Mouse (Mus musculus): ENCODE data around the gene Vps13d.
A peak's percentile ranks its signal among the peaks of the same experiment; 100 is the strongest.

Vps13d gene

DNA sequence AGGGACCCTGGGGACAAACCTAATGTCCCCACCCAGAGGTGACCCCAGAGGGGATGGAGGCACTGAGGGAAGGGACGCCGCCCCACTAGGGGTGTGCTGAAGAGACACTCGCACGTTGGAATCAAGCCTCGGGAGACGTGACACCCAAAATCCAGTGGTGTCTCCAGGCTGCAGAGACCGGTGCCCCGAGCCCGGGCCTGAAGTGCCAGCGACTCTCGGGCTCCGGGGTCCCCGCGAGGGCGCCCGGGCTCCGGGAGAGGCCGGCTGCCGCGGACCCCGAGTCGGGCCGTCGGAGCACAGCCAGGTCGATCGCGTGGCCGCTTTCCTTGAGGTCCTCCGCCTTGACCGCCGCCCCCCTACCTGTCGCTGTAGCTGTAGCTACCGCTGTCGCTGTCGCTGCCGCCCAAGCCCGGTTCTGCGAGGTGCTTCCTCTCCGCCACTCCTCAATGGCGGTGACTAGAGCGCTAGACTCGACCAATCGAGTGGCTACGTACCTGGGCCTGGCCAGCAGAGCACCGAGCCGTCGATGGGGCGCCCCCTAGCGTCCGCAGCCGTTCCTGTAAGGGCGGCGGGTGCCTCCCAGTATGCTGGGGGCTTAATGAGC lies at the start of gene Vps13d:
Gene Vps13d (minus strand): TSS at position 447 of the 604 bp plus-strand sequence.
- DNase-seq (ENCODE audit: low spot score) = peak; percentile 95

DNA sequence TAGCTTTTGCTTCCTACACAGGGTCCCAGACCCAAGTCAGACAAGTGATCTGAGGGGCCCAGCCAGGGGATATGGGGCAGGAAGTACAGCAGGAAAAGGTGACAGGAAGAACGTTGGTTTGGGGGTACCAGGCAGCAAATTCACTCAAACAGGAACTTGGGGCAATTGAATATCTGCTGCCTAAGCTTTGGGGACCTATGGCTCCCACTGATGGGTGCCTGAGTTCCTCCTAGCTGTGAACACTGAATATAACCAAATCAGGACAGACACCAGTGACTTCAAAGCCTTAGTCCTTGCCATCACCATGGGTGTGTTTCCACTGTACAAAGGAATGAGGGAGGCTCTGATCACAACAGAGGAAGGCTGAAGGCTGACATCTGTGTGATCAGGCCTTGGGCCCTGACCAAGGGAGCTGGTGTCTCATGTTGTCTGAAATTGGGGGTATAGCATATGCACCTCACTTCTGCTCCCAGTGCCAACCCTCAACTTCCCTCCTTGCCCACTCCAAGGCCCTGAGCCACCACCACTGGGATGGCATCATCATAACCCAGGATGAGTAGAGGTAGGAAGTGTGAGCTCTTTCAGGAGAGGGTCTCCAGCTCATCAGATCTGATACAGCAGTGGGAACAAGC lies 48.0 kb upstream of the Vps13d start:
- no peak for DNase-seq (ENCODE audit: low spot score)

DNA sequence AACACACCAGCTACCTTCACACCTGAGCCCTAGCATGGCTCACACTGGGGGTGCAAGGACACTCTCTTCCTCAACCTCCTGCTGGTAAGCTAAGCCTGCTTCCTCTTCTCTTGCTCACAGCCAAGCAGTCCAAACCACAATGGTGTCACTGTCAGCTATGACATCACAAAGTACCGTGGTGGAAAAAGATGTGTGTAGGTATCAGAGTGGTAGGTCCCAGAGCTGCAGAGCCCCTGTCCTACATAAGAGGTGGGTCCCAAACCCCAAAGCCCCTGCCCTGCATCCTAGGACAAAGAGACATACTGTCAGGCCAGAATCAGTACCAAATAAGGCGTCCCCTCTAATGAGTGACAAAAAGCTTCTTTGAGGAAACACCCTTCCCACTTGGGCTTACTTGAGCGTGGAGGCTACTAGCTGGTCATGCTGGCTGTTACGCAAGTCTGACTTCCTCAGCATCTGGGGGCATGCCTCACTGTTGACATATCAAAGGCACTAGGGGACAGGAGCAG lies 46.0 kb upstream of the Vps13d start:
- DNase-seq (ENCODE audit: low spot score) = no peak

DNA sequence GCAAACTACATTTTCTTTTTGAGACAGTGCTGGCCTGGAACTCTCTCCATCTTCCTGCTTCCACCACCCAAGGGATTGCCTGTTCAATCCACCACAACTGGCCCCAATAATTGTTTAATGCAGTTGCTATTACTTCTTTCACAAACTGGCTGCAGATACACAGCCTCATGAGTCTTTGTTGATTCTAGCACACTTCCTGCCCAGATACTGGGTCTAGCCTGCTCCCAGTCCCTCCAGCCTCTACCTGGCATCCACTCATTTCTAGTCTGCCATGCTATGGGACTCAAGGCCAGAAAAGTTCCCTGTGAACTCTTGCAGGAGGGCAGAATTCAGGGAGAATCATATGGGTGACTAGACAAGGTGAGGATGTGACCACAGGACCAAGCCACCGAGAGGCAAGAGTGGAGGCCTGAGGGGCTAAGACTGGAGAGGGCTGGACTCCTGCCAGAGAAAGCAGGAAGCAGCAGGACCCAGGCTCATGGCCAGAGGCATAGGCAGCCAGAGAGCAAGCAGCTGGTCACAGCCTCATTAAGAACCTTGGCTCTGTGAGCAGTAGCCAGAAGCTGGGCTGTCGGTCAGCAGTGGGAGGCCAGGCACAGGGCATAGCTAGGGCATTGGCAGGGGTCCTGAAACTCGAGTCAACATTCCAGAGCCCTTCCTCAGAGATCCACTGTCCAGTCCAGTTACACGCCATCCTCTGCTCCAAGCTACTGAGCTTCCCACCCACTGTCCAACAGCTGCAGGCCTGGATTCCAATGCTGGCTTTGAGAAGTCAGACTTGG lies 44.4 kb upstream of the Vps13d start:
- DNase-seq (ENCODE audit: low spot score) = peak; percentile 38

DNA sequence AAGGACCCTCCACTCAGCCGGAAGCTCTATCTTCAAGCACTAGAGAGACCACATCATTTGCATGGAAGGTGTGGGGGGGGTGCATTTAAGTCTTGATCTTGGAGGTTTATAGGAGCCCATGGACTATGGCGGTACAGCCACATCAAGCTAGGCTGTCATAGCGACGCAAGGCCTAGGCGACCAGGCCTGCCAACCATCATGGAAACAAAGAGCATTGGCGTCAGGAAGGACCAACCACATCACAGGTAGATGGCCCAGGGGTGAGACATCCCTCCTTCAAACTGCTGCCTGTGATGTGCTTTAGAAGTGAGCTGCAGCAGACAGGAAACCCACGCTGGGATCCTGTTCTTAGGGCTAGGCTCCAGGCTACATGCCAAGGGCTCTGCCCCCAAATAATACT lies 41.2 kb upstream of the Vps13d start:
- no peak for DNase-seq (ENCODE audit: low spot score)

DNA sequence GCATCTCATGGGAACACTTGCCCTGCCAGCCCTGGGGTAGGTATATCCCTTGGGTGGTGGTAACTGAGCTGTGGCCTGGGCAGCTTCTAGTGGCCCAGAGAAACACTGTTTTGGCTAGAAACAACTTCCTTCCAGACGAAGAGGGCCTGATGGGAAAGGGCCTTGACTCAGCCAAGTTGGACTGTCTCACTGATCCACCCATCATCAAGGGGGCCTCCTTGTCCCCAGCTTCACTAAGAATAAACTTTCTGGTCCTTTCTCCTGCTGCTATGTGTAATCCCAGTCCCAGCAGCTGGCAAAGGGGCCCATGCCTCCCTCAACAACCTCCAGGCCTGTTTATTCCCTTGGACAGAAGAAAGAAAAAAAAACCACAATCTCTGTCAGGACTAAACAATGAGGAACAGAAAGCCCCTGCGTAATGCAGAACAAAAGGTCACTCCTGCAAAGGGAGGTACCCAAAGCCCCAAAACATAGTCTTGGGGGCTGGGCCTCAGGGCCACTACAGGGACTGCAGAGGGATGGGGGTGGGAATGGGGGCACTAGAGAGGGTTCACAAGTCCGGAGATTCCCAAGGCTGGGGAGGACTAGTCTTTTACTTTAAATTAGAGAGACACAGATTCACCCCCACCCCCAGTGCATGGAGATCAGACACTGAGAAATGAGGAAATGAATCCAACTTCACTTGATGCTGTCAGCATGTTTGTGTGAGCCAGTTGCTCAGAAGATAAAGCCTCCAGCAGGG lies 38.9 kb upstream of the Vps13d start:
- no peak for DNase-seq (ENCODE audit: low spot score)

DNA sequence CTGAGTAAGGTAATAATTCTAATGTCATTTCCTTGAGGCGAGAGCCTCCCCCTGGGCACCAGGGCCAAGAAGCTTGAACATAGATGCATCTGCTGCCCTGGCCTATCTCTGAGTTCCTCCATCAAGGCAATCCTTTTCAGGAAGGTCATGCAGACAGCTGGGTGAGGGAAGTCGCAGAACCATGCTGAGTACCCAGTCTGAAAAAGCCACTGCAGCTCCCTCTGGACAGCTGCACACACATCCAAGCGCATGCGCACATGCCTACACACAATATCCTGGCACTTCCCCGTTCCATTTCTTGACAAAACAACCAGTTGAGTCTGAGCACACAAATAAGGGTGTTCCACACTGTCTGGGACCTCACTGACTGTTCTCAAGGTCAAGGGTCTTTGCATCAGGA lies 36.9 kb upstream of the Vps13d start:
- no peak for DNase-seq (ENCODE audit: low spot score)

DNA sequence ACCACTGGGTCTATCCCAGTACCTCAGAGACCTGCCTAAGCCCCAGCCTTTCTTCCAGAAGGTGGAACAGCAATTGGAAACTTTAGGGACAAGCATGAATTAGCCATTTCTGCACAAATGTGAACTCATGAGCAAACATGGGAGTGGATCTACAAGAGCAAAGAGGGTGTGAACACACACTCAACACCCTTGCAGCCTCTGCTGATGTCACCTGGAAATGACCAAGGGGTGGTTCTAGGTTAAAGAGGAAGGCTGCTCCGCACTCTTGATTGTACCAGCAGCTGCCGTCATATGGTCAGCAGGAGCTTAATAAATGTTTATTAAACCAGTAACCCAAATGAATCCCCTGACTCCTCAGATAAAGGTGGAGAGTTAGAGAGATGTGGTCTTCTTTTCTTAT lies 35.8 kb upstream of the Vps13d start:
- no peak for DNase-seq (ENCODE audit: low spot score)

DNA sequence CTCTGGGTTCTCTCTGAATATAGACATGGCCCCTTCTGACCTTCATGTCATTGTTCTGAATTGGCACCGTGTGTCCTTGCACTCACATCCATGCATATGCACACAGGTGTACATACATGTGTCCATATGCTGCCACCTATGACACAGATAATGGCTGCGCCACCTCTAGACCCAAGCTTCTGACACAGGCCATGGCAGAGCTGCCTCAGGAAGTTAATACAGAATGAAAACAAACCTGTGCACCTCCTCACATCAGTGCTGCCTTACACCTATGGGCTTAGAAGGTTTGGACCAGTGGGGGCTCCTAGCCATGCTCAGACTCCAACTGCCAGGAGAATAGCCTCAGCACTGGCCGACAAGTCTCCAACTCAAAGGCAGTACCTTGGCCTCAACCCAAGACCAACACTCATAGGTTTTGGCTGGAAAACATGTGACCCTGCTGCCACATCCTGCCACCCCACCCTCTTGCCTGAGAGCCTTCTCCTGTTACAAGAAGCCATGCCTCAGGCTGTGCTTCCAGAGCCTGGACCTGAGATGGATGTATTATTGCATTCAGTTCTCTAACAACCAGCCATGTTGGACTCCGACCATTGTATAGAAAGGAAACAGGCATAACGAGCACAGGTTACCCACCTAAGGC lies 34.8 kb upstream of the Vps13d start:
- DNase-seq (ENCODE audit: low spot score) = no peak

DNA sequence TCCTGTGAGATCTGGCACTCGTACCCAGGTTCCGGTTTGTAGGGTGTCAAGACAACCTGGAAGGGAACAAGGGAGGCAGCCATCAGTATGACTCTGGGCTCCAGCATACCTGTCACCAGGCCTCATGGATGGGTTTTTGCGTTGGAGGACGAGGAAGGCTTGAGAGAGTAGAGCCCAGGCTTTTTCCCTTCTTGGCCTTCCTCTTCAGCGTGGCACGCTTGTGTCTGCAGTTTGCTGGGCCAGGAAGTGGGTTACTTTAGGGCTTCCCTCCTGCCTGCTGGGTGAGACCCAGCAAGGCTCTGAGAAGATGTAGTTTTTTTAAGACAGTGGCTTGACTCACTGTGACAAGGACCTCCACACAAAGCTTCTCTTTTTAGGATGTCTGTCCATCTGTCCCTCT lies 34.2 kb upstream of the Vps13d start:
- no peak for DNase-seq (ENCODE audit: low spot score)

DNA sequence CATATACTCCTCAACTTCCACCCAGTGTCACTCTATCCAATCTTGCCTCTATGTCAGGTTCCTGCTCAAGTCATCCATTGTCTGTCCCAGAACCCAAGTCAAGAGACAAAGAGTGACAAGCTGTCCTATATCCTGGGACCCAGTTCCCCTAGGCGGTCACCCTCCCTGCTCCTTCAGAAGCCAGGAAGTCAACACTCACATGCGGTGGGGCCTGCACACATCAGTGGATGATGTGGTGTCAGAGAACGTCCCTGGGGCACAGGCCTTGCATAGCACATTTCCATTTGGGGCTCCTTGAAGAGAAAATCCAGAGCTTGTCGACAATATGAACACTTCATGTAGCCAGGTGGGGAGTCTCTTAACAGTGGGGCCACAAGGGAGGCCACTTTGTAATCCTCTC lies 29.8 kb upstream of the Vps13d start:
- DNase-seq (ENCODE audit: low spot score) = no peak

DNA sequence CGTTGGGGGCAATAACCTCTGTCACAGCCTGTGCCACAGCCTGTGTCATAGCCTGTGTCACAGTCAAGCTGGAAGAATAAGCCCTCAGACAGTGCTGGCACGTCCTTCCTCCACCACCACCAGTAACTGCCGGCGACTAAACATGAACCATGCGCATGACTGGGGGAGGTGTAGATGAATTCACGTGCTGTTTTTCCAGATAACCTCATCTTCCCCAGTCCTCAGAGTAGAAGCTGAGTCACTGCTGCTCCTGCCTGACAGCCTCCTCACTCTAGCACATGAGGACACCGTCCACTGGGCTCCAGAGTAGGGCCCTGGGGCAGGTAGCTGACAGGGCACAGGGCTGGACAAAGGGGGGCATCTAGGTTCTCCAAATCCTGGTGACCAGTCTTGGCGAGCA lies 27.3 kb upstream of the Vps13d start:
- DNase-seq (ENCODE audit: low spot score) = peak; percentile 24

DNA sequence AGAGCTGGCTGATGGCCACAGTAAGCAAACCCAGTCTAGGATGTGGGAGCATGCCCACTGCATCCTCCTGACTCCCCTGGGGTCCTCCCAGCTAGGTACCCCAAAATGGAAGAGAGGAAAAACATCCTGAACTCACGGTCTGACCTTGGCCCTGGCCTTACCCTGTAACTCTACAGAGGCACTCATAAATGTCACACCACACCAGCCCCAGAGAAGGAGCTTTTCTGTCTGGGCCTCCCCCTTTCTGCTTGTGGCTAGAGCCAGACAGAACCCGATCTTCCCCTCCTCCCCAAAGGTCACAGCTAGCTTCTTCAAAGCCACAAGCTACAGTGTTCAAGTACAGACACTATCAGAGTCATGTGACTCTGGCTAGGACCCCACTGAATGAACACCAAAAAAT lies 26.6 kb upstream of the Vps13d start:
- no peak for DNase-seq (ENCODE audit: low spot score)

DNA sequence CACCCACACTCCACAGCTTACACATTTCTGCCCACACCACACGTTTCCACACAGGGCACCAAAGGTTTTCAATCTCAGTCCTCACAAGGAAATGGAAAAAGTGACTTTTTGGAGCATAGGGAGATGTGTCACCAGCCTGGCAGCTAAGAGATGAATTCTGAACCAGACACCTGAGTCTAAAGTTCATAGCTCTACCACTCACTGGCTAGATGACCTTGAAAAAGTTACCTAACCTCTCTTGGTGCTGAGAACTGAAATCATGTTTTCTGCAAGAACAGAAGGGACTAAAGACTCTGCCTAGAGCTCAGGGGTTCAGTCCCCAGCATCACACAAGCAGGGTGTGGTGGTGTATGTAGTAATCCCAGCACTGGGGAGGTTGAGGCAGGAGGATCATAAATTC lies 25.2 kb upstream of the Vps13d start:
- DNase-seq (ENCODE audit: low spot score) = no peak

DNA sequence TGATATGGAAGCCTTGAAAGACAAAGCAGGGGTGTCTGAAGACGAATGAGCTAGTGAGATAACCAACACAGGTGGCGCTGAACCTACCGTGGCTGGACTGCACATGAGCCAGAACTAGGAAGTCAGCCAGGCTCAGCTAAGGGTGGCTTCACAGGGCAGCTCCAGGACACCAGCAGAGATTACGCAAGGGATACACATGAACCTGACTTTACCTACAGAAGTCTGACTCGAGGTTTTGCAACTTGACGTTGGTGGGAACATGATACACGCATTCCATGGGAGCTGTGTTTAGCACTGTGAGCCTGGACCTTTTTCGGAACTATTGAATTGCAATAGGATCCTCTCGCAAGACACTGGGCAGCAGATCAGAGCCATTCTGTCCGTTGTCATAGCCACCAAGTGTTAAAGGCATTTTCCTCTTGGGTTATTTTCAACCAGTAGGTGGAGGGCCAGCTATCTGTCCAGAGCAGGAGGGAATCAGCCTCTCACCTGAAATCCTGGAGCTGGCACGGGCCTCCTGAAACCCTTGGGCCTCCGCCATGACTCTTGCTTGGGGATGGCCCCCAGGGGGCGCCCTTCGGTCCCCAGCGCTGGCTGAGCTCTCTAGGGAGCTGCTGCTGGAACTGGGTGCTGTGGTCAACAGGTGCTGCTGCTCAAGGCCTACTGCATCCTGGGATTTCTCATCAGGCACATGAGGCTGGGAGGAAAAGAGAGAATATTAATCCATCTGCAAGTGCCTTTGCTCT lies 24.6 kb upstream of the Vps13d start:
- DNase-seq (ENCODE audit: low spot score) = no peak

DNA sequence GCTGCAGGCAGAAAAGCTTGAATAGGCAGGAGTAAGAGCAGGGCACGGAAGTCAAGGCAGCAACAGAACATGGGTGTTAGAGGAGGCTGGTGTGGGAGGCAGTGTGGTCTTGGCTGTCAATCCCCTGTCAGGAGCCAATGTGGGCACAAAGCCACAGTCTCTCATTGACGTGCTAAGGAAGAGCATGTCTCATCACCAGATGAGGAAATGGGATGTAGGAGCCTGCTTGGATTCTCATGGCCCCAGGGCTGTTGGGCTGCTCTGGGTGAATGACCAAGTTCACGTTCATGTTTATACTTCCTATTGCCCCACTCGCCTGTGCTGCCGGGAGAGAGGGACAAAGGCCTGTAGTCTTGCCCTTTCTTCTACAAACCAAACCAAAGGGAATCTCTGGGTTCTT lies 23.0 kb upstream of the Vps13d start:
- DNase-seq (ENCODE audit: low spot score) = no peak

DNA sequence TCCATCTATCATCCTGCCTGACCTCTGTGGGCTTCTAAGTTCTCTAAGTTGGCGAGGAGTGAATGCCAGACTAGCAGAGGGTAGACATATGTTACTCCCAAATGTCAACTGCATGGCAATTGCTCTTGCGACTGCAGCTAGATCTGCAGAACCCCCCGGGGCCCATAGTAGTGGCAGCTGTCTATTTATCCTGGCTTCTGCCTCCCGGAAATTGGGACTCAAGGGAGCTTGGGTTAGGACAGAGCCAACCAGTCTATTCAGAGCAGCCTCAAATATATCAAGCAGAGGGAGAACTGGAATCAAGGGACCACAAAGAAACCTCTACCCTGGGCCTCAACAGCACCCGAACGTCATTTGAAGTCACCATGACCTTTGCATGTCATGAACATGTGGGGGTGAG lies 22.2 kb upstream of the Vps13d start:
- no peak for DNase-seq (ENCODE audit: low spot score)

DNA sequence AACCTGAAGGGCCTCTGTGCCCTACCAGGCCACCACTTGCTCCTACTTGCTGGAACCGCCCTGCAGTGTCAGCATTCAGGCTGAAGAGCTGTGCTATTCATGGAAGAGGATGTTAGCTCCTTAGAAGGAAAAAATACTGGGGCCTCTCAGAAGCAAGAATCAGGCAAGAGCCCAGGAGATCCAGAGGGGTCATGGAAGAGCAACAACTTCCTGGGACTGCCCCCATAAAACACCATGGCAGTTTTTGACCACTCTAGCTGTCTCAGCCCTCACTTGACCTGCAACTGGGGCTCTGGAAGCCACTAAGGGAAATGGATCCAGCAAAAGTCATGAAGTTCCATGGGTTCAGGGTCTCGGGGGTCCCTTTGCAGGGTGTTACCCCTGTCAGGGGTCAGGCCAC lies 20.6 kb upstream of the Vps13d start:
- no peak for DNase-seq (ENCODE audit: low spot score)

DNA sequence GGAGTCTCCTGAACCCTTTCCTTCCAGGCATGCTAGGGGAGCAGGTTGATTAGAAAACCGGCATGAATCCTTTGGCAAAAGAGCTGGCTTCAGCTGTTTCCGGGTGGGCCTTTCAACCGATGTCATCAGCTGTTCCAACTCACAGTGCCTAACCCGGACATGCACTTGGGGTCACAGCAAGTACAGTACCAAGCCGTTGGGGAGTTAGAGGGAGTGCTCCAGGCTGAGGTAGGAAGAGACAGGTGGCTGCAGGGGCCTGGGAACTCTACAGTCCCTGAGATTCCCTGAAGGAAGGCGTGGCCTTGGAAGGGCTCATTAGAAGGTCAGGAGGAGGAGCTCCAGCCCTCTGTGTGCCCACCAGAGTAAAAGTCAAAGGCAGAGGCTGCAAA lies 20.0 kb upstream of the Vps13d start:
- DNase-seq (ENCODE audit: low spot score) = no peak

DNA sequence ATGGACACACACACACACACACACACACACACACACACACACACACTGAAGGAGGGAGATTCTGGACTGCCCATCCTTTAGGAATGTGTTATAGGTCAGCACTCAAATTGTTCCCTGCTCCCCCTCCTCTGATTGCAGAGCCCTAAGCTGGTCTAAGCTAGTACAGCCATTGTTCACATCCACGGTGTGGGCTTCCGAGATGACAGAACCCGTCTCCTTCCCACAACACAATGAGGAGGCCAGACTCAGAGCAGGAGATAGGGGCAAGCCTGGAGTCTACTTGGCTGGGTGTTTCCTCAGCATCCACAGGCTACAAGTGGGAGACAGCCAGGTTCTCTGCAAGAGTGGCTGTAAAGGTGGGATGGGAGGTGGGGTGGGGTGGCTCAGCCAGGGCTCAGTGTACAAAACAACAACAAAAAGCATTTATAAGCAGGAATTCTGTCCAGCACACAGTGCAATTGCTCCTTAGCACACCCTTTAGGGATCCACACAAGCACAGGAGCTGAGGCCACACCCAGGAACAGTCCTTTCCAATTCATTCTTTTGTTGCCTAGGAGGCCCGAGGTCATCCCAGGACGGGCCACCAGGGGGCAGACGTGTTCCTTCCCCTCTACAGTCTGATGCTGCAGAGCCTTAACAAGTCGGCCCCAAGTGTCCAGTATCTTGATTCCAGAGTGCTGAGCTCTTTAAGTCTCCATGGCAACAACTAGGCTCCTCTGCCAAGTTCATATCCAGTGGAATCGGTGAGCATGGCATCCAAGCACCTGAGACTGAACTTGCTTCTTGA lies 19.4 kb upstream of the Vps13d start:
- peak; percentile 90 for DNase-seq (ENCODE audit: low spot score)

DNA sequence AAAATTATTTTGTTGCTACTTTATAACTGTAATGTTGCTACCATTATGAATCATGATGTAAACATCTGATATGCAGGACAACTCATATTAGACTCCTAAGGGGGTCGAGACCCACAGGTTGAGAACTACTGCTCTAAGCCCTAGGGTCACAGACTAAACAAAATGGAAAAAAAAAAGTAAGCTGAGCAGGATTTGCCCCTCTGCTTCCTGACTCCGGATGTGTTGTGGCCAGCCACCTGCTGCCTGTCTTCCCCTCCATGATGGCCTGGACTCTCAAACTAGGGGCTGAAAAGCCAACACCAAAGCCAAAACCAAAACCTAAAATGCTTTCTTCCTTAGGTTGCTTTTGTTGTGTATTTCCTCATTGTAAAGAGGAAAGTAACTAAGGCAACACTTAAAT lies 16.3 kb upstream of the Vps13d start:
- DNase-seq (ENCODE audit: low spot score) = no peak

Data from MN1 (cell line).